Mouse (Mus musculus) adrenal gland, postnatal 25 days (tissue): Measurements from ENCODE around the gene Btbd6. TPM values are rescaled to one million over a fixed set of nuclear protein-coding genes. Genes with fewer than 3 reads are reported as not detected.

Source experiments
- DNase-seq: peaks from one replicate; pipeline ENCODE4 v3.0.0; 2021; ENCODE audit warnings: mixed read lengths
- total RNA-seq: library from RNA; stranded (reverse); gene quantifications from 2 replicates; pipeline ENCODE4 v1.2.3, GENCODE M21; 2021

The Btbd6 gene
- total RNA-seq, 1 experiment from 2014 or later, result 26.8 TPM

- DNase-seq, result no peak
These were observed 23.2 kb upstream of the Btbd6 start for GRCm38 (mm10) chr12:112952926-112953565.

DNA sequence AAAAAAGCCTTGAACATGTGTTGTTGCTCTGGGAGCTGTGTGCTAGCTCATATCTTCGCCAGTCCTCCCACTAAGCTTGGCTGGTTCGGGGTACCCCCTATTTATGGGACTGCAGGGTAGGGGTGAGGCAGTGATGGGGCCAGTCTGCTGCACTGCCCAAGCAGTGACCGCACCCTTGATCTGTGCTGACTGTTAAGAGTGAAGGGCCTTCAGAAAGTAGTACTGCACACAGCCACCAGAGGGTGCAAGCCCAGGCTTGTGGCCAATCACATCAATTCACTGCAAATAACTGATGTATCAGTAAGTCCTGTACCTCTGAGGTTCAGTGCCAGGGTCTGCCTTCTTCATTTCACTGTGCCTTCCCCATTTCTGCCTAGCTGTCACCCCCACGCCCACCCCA lies 20.5 kb upstream of the Btbd6 start:
- DNase-seq, result peak; percentile 74

DNA sequence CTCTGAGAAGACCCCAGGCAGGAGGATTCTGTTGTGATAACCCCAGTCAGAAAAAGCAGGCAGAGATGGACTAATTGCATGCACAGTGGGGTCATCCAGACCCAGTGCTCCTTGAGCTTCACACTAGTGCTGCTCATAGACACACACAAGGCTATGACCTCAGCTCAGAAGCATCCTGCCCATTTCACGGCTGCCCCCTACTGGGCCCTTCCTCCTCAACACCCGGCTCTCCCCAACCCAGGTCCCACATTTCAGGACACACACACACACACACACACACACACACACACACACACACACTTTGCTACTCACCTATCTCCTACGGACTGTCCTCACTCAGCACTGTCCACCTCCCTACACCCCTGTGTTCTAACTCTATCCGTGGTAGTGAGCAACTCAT lies 18.0 kb upstream of the Btbd6 start:
- DNase-seq, result peak; percentile 62

GRCm38 (mm10) chr12:112959421-112959820 lies 16.9 kb upstream of the Btbd6 start:
- no peak for DNase-seq

DNA sequence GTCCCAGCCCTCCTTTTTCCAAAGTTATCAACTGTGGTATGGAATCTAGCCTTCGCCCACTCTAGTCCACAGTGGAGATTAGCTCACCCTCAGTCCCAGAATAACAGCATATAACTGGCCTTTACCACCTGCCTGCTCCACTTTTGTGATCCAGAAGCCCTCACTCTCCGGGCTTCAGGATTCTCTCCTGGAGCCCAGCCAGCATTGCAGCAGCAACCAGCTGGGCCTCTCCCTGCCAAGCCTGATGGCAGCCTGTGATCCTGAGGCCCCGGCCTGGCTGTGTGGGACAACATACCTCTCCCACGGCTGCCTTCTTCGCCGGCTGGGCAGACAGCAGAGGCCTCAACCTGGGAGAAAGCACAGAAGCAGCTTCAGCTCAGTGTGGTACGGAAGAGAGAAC lies 14.9 kb upstream of the Btbd6 start:
- DNase-seq, result no peak

DNA sequence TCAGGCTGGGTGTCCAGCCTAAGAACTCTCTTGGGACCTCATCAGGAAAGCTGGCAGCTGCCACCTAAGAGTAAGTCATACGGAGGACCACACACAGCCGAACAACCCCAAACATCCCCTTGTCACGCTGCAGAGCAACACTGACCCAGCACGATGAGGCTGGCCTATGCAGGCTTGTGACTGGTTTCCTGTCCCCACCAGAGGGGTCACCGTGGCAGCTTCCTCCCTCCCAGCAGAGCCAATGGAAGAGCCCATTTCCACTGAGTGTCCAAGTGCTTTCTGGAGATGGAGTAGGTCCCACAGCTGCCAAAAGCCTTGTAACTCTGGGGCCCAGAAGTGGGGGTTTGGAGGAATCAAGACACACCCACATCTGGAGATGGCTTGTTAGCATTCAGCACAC lies 14.4 kb upstream of the Btbd6 start:
- no peak for DNase-seq

DNA sequence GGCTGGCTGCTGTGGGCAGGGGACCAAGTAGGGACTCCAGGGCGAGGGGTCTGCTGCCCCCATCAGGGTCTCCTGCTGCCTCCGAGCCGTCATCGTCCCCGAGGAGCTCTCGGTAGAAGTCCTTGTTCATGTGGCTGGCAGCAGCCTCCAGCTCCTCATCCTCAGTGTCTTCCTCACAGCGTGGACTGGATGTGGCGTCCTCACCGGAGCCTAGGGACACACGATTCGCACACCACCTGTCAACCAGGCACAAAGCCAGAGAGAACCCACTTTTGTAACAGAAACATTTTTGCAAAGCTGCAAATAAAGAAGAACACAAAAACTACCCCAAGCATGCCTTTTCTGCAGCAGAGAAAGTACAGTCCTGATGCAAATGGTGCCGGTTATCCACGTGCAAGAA lies 10.5 kb upstream of the Btbd6 start:
- DNase-seq, result no peak

DNA sequence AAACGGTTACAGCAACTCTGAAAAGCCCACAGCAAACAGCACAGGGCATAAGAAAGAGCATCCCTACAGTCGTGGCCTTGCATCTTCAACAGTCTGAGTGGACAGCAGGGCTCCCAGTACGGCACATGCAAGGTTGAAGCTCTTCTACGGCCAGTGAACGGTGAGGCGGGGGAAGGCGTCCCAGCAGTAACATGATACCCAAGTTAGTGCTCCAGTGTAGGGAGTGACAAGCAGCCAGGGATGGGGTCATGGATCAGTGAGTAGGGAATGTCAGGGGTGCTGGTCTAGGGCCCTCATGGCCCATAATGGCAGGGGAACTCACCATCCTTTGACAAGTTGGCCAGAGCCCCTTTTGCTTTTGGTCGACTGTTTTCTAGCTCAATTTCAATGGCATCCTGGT lies 7.3 kb upstream of the Btbd6 start:
- no peak for DNase-seq

- DNase-seq, result no peak
These were observed 6.7 kb upstream of the Btbd6 start for GRCm38 (mm10) chr12:112969616-112970015.

DNA sequence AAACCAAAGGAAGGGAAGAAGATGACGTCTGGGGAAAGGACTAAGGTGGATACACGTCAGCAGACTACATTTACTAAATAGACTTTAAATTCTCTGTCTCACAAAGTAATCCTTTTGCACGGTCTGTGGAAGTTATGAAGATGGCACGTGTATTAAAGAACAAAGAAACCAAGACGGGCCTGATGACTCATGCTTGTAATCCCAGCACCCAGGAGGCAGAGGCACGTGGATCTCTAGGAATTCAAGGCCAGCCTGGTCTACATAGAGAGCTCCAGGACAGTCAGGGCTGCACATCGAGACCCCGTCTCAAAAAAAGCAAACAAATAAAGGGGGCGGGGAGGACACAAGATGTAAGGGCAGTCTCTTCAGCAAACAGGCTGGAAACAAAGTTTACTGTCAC lies 1.5 kb upstream of the Btbd6 start:
- no peak for DNase-seq

DNA sequence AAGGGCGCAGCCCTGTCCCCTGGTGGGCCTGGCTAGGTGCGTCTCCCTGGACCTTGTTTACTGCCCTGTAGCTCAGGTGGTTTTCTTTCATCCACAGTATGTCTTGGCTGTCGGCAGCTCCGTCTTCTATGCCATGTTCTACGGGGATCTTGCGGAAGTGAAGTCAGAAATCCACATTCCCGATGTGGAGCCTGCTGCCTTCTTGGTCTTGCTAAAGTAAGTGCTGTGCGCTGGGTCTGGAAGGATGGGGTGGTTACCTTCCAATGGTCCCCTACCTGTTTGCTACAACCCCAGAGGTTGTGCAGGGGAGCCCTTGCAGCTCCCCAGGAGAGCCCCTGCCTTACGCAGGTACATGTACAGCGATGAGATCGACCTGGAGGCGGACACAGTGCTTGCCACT lies 874 bp downstream of the Btbd6 start:
- no peak for DNase-seq

DNA sequence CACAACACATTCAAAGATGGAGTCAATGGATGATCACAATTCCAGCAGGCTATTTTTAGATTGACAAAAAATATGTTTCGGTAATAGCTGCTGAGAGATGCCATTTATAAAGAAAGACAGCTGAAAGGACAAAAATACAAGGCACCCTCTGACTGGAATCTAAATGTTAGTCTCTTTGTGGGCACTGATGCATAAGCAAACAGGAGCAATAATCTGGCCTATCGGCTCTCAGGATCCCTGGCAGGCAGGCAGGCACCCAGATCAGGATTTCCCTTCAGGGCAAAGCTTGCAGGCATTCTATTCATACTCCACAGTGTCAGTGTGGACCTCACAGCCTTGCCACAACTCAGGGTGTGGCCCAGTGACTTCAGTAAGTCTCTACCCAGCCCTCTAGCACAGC lies 5.7 kb downstream of the Btbd6 start:
- DNase-seq, result no peak

DNA sequence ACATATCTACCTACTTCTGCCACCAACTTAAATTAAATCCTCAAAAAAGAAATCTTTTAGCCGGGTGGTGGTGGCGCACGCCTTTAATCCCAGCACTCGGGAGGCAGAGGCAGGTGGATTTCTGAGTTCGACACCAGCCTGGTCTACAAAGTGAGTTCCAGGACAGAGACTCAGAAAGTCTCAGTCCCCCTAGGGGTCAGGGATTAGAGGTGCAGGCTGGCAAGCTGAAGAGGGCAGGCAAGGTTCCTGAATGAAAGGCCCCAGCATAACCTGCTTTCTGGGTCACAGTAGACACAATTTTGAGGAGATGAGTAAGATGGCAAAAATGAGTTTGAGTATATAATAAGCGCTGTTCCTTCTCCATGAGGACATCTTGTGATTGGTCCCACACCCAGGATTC lies 9.1 kb downstream of the Btbd6 start:
- no peak for DNase-seq

GRCm38 (mm10) chr12:112987877-112988276 lies 11.6 kb downstream of the Btbd6 start:
- peak; percentile 33 for DNase-seq

GRCm38 (mm10) chr12:112990706-112991405 lies 14.6 kb downstream of the Btbd6 start:
- no peak for DNase-seq

- no peak for DNase-seq
These were observed 15.2 kb downstream of the Btbd6 start for GRCm38 (mm10) chr12:112991444-112991843.

- no peak for DNase-seq
These were observed 17.9 kb downstream of the Btbd6 start for GRCm38 (mm10) chr12:112994153-112994552.

DNA sequence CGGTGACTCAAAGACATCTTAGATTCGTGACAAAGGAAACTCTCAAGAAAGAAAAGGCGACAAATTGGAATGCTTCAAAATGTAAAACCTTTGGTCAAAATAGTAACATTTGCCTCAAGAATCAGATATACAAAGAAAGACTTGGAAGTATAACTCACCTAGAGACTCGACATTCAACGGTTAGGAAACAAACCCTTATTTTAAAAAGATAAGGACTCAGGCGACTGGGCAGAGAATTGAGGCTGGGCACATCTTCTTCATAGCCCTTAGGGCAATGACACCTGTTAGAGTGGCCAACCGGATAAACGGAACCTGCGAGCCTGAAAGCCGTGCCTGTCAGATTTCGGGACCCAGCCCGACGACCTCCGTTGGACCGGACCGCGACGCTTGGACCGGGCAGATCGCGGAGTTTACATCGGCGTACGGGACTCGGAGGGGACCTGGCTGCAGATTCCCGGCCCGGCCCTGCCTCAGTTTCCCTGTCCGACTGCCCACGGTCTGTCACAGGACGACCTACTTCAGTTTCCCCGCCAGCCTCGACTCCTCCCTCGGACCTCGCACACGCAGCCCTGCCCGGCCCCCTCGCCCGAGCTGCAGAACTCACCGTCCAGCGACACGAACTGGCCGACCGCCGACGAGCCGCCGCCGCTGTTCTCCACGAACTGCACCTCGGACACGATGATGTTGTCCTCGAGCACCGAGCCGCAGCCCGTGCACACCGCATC lies 23.4 kb downstream of the Btbd6 start:
- DNase-seq, result peak; percentile 17

DNA sequence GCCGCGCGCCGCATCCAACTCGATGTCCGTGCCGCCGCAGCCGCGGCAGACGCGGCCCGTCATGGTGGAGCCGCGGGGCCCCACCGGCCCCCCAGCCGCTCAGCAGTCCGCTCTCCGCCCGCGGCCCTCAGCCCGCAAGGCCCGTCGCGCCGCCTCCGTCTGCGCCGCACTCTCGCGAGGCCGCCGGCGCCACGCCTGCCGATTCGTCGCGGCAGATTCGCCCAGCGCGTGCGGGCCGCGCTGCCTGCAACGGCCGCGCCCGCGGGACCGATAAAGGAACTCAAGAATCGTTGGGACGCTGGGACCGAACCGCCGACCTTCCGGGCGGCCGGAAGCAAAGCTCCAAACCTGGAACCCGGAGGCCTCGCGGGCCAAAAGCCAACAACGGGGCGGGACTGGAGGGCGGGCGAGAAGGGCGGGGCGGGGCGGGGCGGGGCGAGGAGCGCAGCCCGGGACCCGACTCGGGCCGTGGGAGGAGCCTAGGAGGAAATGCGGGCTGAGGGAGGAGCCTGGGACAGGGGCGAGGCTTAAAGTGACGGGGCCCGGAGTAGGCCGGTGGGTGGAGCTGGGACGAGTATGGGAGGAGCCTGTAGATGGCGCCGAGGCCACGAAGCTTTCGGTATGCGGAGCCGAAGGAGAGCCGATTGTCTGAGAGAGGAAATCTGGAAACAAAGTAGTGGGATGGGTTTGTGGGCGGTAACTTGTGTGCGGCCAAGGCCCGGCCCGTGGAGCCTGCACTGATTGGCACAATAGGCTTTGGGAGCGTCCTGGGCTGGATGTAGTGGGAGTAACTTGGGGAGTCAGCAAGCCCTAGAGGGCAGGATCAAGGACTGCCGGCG lies 24.2 kb downstream of the Btbd6 start, which contains the start of gene Brf1:
Gene Brf1, minus strand, starts transcription at position 411 of the 839 bp plus-strand sequence.
- peak; percentile 96 for DNase-seq

GRCm38 (mm10) chr12:113001133-113001474 lies 24.8 kb downstream of the Btbd6 start:
- no peak for DNase-seq

DNA sequence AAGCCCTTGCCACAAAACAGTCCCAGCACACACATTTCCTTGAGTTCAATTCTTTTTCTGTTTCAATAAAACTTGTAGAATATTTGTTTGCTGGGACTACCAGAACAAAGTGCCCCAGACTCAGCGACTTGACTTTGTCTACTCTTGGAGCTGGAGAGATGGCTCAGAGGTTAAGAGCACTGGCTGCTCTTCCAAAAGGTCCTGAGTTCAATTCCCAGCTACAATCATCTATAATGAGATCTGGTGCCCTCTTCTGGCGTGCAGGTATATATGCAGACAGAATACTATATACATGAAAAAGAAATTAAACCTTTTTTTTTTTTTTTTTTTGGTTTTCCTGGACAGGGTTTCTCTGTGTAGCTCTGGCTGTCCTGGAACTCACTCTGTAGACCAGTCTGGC lies 26.4 kb downstream of the Btbd6 start:
- DNase-seq, result no peak

GRCm38 (mm10) chr12:113004011-113004410 lies 27.7 kb downstream of the Btbd6 start:
- no peak for DNase-seq

- peak; percentile 70 for DNase-seq
These were observed 28.7 kb downstream of the Btbd6 start for GRCm38 (mm10) chr12:113004993-113005392.
